Mouse (Mus musculus): ENCODE results near the gene Olfr292.

The Olfr292 gene

DNA sequence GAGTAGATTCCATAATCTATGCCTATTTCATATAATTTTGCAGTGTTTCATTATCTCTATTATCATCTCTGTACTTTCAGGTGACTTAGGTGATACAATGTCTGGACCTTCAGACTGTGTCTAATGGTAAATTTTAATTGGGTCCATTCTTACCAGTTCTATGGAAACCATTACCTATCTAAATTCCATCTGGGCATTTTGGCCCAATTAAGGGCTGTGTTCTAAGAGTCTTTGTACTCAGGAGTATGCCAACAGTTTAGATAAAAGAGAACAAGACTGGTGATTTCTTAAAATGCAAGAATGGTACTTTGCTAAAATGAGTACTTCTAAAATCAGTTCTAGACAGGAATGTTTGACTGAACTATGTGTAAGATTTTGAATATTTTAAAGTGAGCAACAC is at the start of gene Olfr292:
Olfr292 (plus strand) TSS at position 301 of the 400 bp plus-strand sequence.
- no peak for DNase-seq

DNA sequence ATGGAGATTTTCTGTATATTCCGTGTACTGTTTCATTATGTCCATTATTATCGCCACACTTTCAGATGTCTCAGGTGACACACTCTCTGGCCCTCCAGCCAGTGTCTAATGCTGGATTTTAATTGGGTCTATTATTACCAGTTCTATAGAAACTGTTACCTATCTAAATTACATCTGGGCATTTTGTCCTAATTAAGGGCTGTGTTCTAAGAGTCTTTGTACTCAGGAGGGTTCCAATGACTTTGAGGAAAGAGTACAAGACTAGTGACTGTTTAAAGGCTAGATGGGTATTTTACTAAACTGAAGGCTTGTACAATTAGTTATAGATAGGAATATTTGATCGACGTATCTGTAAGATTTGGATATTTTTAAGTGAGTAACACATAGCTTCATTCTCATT is 39.4 kb upstream of the Olfr292 start, which contains the start of gene Olfr293:
Olfr293 (plus strand) TSS at position 301 of the 400 bp plus-strand sequence.
- no peak for DNase-seq

DNA sequence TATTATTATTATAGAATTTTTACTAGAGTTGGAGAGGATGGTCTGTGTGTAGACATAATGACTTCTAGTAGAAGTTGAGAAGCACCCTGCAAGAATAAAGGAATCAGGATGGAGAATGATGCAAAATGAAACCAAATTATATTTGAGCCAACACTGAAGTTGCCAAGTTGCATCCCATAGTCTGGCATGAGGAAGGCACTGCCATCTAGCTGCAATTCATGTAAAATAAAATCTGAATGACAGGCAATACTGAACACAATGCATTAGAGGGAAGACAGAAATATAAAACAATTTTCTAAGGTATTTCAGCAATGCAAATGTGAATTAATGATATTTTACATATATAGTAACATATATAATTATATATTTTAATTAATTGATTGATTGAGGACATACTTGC is 36.9 kb downstream of the Olfr292 start:
- no peak for DNase-seq

Data from right cerebral cortex, postnatal 4 days (tissue).